Mouse (Mus musculus): ENCODE results near the gene Fstl4.

DNA sequence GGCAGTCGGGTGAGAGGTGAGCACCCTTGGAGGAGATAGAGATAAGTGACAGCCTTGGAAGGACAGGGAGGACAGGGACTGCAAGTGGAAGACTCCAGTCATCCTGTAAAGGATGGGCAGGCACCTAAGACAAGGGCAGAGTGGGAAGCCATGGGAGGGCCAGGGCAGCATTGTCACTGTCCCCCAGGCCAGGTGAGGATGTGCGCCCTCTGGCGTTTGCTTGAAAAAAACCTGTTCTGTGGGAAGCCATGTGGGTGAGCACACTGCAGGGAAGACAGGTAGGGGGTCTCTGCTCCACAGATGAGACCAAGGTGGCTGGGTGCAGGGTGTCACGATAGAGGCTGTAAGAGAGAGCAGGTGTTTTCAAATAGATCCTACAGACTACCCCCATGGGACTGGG is 381.9 kb downstream of the Fstl4 start:
- TF ChIP-seq POLR2A (IDR thresholded peaks at IDR 0.05; ENCODE audit: borderline replicate concordance, low read depth, low read length) (no peak), CTCF (IDR thresholded peaks at IDR 0.05; ENCODE audit: low read depth, low read length) (peak; percentile 55)
